Mouse (Mus musculus) liver (tissue): Measurements from ENCODE around the gene Thap2.

ENCODE experiments used
- DNase-seq: peaks from one replicate; pipeline ENCODE4 v3.0.0-alpha.2; 2020; ENCODE audit warnings: mixed read lengths

Thap2 gene

GRCm38 (mm10) chr10:115384221-115385017 lies at the start of gene Thap2, which contains the start of gene Zfc3h1:
TSS of gene Thap2 (minus strand) at chr10:115384443.
TSS of gene Zfc3h1 (plus strand) at chr10:115384959.
- DNase-seq = peak; percentile 99

DNA sequence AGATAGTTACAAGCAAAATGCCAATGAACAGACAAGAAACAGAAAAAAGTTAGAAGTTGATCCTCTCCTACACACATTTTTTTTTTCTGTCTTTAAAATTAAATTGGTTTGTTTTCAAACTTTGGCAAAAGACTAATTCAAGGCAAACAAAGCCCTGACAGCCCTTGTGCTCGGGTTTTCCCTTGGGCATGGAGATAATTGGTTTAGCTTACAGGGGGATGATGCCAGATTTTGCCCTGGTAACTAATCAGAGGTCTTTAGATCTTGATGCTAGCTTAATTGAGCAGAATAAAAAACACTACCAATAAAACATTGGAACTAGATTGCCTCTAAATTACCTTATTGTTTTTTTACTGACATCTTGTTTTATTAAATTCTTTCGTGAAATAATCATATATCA lies 41.1 kb upstream of the Thap2 start:
- no peak for DNase-seq

GRCm38 (mm10) chr10:115421976-115422375 lies 37.7 kb upstream of the Thap2 start:
- DNase-seq = no peak

DNA sequence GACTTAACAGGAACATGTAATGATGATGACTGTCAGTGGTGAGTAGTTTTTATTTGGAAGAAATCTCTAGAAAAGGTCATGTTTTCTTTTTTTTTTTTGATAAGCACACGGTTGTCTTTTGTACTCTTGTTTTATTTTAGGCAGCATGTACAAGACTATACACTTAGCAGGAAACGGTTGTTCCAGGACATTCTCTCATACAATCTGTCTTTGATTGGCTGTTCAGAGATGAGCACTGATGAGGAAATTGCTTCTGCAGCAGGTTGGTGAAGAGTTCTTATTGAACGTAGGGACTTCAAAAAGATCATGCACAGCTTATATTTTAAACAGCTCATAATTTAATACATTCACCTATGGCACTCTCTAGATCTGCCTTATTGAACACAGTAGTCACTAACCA lies 29.8 kb upstream of the Thap2 start:
- no peak for DNase-seq

- DNase-seq = no peak
Observed at GRCm38 (mm10) chr10:115413496-115413895, 29.3 kb upstream of the Thap2 start.

DNA sequence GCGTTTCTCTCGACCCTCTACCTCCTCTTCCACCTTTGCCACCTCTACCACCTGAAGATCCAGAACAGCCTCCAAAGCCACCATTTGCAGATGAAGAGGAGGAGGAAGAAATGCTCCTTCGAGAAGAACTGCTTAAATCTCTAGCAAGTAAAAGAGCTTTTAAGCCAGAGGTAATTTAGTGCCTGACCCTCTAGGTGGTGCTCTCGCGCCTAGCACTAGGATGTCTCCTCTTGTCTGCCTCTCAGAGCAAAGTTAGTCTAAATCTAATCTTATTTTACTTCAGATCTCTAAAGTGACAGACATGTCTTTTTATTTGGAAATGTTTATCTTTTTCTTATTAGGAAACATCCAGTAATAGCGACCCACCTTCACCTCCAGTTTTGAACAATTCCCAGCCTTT lies 22.1 kb upstream of the Thap2 start:
- peak; percentile 59 for DNase-seq

GRCm38 (mm10) chr10:115391896-115392295 lies 7.7 kb upstream of the Thap2 start:
- no peak for DNase-seq

DNA sequence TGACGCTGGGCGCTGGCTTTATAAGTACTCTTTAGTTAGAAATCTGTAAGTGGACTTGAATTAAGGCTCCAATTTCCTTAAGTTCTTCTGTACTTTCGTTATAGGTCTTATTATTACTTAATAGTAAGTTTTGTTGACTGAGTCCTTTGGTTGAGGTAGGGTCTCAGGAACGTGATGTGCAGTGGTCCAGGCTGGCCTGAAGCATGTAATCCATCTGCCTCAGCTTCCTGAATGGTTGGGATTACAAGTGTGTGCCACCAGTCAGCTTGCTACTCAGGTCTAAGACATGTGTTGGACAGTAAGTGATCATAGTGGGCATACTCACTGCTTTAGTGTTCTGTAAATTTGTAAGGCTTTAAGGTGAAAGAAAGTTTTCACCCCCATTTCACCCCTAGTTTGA lies 6.8 kb upstream of the Thap2 start:
- DNase-seq = no peak

GRCm38 (mm10) chr10:115387891-115388290 lies 3.6 kb upstream of the Thap2 start:
- DNase-seq = no peak

- peak; percentile 86 for DNase-seq
Observed at GRCm38 (mm10) chr10:115385018-115386002, 1.1 kb upstream of the Thap2 start.

- DNase-seq = no peak
Observed at GRCm38 (mm10) chr10:115383644-115384220, 511 bp downstream of the Thap2 start.

DNA sequence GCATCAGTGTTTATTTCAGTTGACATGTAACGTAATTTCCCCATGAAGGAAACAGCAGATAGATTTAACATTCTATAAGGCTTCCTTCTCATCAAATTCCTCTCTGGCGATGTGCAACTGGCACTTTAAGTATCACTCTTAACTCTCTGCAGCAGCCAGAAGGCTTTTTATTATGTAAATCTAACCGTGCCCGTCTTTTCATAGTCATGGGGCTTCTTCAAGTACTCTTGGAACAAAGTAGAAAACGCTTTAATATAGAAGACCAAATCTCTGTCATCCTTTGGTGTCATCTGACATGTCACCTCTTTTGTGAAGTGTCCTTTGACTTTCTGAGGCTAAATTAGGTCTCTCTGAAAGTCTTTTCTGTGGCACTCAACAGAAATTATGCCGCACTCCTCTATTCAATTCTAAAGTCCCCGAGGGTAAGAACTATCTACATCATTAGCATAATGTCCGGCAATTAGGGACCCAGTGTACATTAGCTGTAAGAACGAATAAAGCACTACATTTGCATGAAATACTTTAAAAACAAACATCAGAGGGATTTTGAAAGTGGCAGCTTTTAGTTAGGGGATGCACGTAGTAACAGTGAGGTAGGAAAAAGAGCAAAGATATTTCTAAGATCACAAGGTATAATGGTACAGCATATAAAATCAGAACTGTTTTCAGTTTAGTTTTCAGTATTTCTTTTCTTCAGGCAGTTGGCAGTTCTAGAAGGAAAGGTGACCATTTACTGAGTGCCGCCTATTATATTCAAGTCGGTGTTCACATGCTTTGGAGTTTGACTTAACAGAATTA lies 1.2 kb downstream of the Thap2 start:
- no peak for DNase-seq

DNA sequence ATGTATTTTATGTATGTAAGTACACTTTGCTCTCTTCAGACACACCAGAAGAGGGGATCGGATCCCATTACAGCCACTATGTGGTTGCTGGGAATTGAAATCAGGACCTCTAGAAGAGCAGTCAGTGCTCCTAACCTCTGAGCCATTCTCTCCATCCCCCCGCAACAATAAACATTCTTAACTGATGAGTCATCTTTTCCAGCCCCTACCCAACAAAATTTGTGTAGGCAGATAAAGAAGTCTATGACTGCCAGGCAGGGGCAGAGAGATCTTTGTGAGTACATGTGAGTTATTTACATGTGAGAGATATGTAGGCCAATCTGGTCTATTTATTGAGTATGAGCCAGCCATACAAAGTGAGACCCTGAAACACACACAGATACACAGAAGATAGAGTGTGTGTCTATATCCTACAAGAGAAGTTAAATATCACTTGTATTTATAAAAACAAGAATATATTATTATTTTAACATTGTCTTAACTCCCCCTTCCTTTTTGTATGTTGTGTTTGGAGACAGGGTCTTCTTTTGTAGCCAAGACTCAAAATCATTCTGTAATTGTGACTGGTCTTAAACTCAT lies 2.6 kb downstream of the Thap2 start:
- DNase-seq = no peak

- no peak for DNase-seq
Observed at GRCm38 (mm10) chr10:115363151-115363550, 21.1 kb downstream of the Thap2 start.

DNA sequence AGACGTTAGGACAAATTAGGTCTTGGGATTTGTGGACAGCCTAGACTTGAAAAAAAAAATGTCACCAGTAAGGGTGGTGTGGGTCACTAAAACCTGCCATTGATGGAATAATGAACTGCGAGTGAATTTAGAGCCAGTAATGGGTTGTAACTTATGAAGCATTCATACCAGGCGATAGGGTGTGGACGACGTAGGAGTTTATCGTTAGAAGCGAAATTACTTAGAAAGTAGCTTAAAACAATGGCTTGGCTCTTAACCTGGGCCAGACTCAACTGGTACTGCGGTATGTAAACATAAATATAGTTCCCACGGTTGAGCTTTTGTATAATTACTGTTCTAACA lies 21.6 kb downstream of the Thap2 start:
- DNase-seq = no peak

- DNase-seq = peak; percentile 98
Observed at GRCm38 (mm10) chr10:115361840-115362622, 22.2 kb downstream of the Thap2 start, which contains the start of gene Tmem19. TSS of gene Tmem19 (minus strand) at chr10:115362501.

DNA sequence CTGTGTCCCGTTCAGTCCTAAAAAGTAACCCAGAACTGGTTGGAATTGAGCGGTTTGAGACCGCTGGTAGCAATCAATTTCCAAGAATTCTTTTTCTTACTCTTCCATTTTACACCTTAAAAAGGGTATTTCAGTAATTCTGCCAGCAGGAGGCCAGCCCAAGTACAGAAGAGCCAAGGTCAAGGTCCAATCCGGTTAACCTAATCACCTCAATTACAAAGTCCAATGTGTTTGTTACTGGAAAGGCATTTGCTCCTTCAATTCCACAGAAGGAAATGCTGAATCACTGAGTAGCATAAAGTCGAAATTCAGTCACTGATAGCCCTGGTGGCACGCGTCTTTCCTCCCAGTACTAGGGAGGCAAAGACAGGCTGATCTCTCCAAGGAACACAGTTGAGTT lies 25.2 kb downstream of the Thap2 start:
- no peak for DNase-seq

DNA sequence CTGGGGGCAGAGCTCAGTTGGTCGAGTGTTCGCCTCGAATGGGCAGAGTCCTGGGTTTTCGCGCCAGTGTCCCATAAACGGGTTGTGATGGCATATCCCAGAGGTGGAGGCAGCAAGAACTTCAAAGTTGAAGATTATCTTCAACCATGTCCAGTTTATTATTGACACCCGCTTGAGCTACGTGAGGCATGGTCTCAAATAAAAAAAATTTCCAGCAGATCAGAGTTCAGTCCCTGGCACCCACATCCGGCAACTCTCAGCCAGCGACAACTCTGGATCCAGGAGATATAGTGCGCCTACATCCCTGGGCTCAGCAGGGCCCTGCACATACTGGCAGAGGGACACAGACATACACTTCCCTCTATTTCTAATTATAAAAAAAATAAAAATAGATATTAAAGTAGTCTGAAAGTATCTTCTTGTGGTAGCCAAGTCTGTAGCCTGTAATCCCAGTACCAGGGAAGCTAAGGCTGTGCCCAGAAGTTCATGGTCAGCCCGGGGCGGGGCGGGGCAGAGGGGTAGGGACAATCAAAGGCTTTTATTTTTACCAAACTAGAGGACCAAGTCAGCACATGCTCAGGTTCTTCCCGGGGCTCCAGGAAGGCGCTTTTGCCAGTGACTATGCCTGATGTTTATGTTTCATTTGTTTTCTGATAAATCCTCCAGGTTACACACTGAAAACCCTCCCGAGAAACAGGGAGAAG lies 25.9 kb downstream of the Thap2 start:
- no peak for DNase-seq

DNA sequence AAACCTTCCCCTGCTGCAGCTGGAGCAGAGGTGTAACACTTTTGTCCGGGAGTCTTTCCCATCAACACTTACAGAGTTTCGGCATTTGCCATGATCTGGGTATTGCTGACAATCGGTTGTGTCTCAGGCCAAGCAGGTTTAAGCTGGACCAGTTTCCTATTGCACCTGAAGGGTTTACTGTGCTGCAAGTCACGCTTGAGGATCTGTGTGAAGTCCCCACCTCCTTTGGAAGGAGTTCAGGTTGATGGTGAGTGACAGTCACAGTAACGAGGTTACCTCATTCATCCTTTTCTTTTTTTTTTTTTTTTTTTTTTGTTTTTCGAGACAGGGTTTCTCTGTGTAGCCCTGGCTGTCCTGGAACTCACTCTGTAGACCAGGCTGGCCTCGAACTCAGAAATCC lies 28.1 kb downstream of the Thap2 start:
- no peak for DNase-seq

- DNase-seq = no peak
Observed at GRCm38 (mm10) chr10:115355016-115355415, 29.2 kb downstream of the Thap2 start.

- no peak for DNase-seq
Observed at GRCm38 (mm10) chr10:115354553-115354952, 29.7 kb downstream of the Thap2 start.
